Mouse (Mus musculus) left cerebral cortex, adult 8-10 months (tissue): ENCODE measurements at regions not wholly inside any gene's neighbourhood (a gene's known extent, or its start where the extent isn't known, plus 50 kb on each side); places are given as distances from the start of the nearest gene placed in this dataset.

Experiments
- DNase-seq, 2 experiments: peaks; one replicate each; pipeline ENCODE4 v3.0.0; 2022; ENCODE audit warnings: low spot score in 2 of 2

GRCm38 (mm10) chr14:90488301-90488700 is 2017.1 kb upstream of the Pcdh20 start:
- DNase-seq, result no peak

- no peak for DNase-seq
These were observed 1976.8 kb upstream of the Pcdh20 start for GRCm38 (mm10) chr14:90447971-90448370.

- peak; percentile 7 to 16 for DNase-seq
These were observed 1961.8 kb upstream of the Pcdh20 start for GRCm38 (mm10) chr14:90432874-90433543.

GRCm38 (mm10) chr14:90412707-90413106 is 1941.5 kb upstream of the Pcdh20 start:
- no peak for DNase-seq

- DNase-seq, result no peak
These were observed 1935.2 kb upstream of the Pcdh20 start for GRCm38 (mm10) chr14:90406350-90406749.

DNA sequence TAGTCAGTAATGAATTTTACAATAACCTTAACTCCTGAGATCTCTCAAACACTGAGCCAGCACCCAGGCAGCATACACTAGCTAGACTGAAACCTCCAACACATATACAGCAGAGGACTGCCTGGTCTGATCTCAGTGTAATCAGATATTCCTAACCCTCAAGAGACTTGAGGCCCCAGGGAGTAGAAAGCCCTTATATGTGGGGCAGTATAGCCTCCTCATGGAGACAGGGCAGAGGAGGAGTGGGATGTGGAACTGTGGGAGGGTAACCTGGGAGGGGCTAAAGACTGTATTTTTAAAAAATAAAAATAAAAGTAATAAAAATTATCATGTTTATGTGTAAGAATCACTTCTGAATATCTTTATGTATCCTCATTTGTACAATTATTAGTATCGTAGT is 1934.3 kb upstream of the Pcdh20 start:
- DNase-seq, result no peak

DNA sequence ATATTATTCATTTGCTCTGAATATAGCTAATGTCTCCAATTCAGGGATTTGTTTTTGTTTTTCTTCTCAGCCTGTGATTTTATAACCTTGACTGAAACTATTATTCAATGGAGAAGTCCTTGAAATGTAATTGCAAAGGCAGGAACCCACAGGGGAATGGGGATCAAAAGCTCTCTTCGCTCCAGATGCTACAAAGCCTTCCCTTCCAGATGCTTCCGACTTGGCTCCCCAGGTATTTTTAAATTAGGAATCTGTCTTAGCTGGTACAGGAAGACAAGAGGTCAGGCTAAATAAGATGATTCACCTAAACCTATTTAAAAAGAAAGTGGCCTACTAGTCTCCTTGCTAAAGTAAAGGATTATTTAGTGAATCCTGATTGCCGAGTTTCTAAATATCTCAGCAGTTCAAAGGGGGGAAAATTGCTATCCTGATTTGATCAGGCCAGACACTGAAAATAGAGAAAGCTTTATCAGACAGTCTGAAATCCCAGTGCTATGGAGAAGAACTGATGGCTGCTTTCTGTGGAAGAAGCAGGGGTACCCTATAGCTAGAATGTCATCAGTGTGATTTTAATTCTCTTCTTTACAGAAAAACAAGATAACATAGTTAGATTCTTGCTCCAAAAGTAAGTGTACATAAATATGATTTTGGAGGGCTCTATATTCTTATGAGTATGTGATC is 1896.2 kb upstream of the Pcdh20 start:
- DNase-seq, result no peak

DNA sequence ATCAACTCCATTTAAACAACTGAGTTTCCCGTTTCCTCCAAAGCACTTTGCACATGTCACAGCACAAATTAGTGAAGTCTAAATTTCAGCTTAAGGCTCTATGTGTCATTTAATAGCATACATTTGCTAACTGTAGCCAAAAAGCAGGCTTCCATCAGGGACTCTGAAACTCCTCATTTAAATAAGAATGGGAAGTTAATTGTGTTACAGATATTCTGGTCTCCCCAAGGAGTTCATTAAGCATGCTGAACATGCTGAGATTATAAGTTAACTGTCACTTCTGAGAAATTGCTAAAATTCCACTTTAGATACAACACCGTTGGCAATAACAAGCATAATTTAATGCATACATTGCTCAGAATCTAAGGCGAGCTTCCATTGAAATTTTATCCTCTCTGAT is 1863.3 kb upstream of the Pcdh20 start:
- DNase-seq, result no peak

- DNase-seq, result peak; percentile 2 to 9
These were observed 1824.3 kb upstream of the Pcdh20 start for GRCm38 (mm10) chr14:90295456-90295855.

DNA sequence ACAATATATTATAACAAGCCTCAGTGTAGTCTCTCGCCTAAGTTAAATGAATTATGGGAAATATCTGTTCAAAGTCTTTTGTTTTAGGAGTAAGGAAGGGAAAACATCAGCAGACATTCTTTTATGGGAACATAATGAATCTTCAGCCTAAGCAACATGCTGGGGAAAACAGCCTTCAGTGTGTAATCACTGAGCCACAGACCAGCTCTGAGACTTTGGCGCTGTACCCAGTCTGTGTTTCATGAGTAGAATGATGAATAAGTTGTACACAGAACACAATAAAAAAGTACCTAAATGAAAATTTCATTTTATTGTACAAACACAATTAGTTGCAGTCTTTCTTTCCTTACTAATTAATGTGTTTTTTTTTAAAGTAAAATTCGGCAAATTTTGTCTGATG is 1774.8 kb upstream of the Pcdh20 start:
- DNase-seq, result no peak

- no peak for DNase-seq
These were observed 1761.5 kb upstream of the Pcdh20 start for GRCm38 (mm10) chr14:90232661-90233060.

- no peak for DNase-seq
These were observed 1729.1 kb upstream of the Pcdh20 start for GRCm38 (mm10) chr14:90200294-90200693.

DNA sequence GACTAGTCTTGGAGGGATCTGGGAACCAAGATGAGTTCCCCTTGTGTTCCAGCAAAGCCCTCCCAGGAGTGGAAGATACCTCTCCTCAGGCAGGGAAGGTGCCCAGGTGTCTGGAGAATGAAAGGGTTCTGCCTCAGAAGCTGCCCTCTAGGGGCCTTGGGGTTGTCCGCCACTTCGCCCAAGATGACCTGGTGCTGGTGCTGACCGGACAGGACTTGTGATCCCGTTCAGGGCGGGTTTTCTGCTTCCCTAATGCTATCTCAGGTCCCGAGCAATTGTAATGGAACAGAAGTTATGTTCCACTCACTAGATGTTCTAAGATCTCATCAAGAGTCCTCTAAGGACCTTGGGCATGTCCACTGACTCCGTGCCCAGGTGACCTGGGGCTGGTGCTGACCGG is 1726.6 kb upstream of the Pcdh20 start:
- no peak for DNase-seq

DNA sequence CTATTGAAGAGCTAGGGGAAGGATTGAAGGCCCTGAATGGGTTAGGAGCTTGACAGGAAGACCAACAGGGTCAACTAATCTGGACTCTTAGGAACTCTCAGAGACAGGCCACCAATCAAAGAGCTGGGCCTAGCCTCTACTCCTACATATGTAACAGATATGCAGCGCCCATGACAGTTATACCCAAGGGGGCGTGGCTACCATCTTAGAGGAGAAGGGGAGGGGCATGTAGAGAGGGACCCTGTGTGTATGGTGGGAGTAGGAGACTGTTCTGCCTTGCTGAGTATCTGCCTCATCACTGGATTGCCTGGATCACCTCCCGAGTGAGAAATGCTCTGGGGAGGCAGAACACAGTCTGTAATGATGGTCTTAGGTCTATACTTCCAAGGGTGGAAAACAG is 1701.5 kb upstream of the Pcdh20 start:
- DNase-seq, result no peak
